Mouse (Mus musculus): ENCODE data around the gene Mef2a. TPM values are rescaled to one million over a fixed set of nuclear protein-coding genes. Genes with fewer than 3 reads are reported as not detected.
A peak's percentile ranks its signal among the peaks of the same experiment; 100 is the strongest.

The Mef2a gene
- total RNA-seq (2022): 100 to 1,000 TPM in 3 of 4 experiments, 10 to 100 TPM in 1; 91.0 to 102 (median 101) TPM

GRCm38 (mm10) chr7:67372729-67373583 is at the start of gene Mef2a:
Mef2a (minus strand) TSS chr7:67372858.
- peak; percentile 94 to 95 for DNase-seq (ENCODE audit: low spot score in 2 of 2)

GRCm38 (mm10) chr7:67421476-67422186 is 49.0 kb upstream of the Mef2a start:
- DNase-seq (ENCODE audit: low spot score in 2 of 2): peak; percentile 49 to 66

GRCm38 (mm10) chr7:67421088-67421475 is 48.4 kb upstream of the Mef2a start:
- DNase-seq (ENCODE audit: low spot score in 2 of 2): peak in 1 of 2 experiments; percentile 33

- no peak for DNase-seq (ENCODE audit: low spot score in 2 of 2)
Observed at GRCm38 (mm10) chr7:67419591-67420314, 47.1 kb upstream of the Mef2a start.

- DNase-seq (ENCODE audit: low spot score in 2 of 2): no peak
Observed at GRCm38 (mm10) chr7:67418122-67418521, 45.5 kb upstream of the Mef2a start.

- peak; percentile 50 to 69 for DNase-seq (ENCODE audit: low spot score in 2 of 2)
Observed at GRCm38 (mm10) chr7:67414766-67415165, 42.1 kb upstream of the Mef2a start.

GRCm38 (mm10) chr7:67412686-67413085 is 40.0 kb upstream of the Mef2a start:
- no peak for DNase-seq (ENCODE audit: low spot score in 2 of 2)

- DNase-seq (ENCODE audit: low spot score in 2 of 2): no peak
Observed at GRCm38 (mm10) chr7:67407019-67407418, 34.4 kb upstream of the Mef2a start.

- DNase-seq (ENCODE audit: low spot score in 2 of 2): no peak
Observed at GRCm38 (mm10) chr7:67404176-67404575, 31.5 kb upstream of the Mef2a start.

GRCm38 (mm10) chr7:67402353-67402752 is 29.7 kb upstream of the Mef2a start:
- DNase-seq (ENCODE audit: low spot score in 2 of 2): peak in 1 of 2 experiments; percentile 23

GRCm38 (mm10) chr7:67401379-67401778 is 28.7 kb upstream of the Mef2a start:
- DNase-seq (ENCODE audit: low spot score in 2 of 2): no peak

- no peak for DNase-seq (ENCODE audit: low spot score in 2 of 2)
Observed at GRCm38 (mm10) chr7:67390760-67391159, 18.1 kb upstream of the Mef2a start.

GRCm38 (mm10) chr7:67390095-67390494 is 17.4 kb upstream of the Mef2a start:
- DNase-seq (ENCODE audit: low spot score in 2 of 2): no peak

- no peak for DNase-seq (ENCODE audit: low spot score in 2 of 2)
Observed at GRCm38 (mm10) chr7:67384942-67385872, 12.5 kb upstream of the Mef2a start.

- no peak for DNase-seq (ENCODE audit: low spot score in 2 of 2)
Observed at GRCm38 (mm10) chr7:67380174-67381129, 7.8 kb upstream of the Mef2a start.

- no peak for DNase-seq (ENCODE audit: low spot score in 2 of 2)
Observed at GRCm38 (mm10) chr7:67376796-67377195, 4.1 kb upstream of the Mef2a start.

GRCm38 (mm10) chr7:67373975-67374374 is 1.3 kb upstream of the Mef2a start:
- DNase-seq (ENCODE audit: low spot score in 2 of 2): no peak

GRCm38 (mm10) chr7:67373584-67373960 is 914 bp upstream of the Mef2a start:
- no peak for DNase-seq (ENCODE audit: low spot score in 2 of 2)

- peak in 1 of 2 experiments; percentile 34 for DNase-seq (ENCODE audit: low spot score in 2 of 2)
Observed at GRCm38 (mm10) chr7:67371891-67372672, 576 bp downstream of the Mef2a start.
